21 mouse cellular contexts compared by ENCODE assay signal in genomic region chr1:80015474-80015873, GRCm38 (mm10).
DNase-seq lines count a peak whose midpoint lies in the region; ATAC-seq and TF ChIP-seq lines count a peak whose summit lies in the region.
"Had no signal": no experiment of that assay in that cellular context is flagged by ENCODE, and none has a peak within 500 bp of the region (broad histone marks: within the 10 kb centered on the region; RNA-seq: fewer than 3 reads in every experiment).

No protein-coding gene starts in this region.

- ATAC-seq in activated CD4-positive, CD25-positive, alpha-beta regulatory T cell, adult 4 months = peak; percentile 52
- peak; percentile 67; the same call in 1 of the 2 replicates for ATAC-seq in embryonic facial prominence, embryonic 15.5 days (ENCODE audit: insufficient number of reproducible peaks, low FRiP score, low TSS enrichment, low read depth)
- ATAC-seq in megakaryocyte progenitor cell, adult 5-6 weeks (replicated peaks; ENCODE audit: poor library complexity) = peak; percentile 94
- ATAC-seq in forebrain, postnatal 0 days = no peak
- no peak for ATAC-seq in intestine, embryonic 15.5 days
- ATAC-seq: forebrain, embryonic 16.5 days; midbrain, embryonic 15.5 days had no signal

- no peak overlapping the region for H3K4me3 ChIP-seq in heart, embryonic 10.5 days
- H3K4me3 ChIP-seq in embryonic facial prominence, embryonic 15.5 days (replicated peaks) = no peak overlapping the region
- no peak overlapping the region for H3K4me3 ChIP-seq in forebrain, postnatal 0 days (ENCODE audit: low read depth, low read length)
- H3K4me3 ChIP-seq in intestine, embryonic 15.5 days (replicated peaks) = no peak overlapping the region
- H3K4me3 ChIP-seq: heart, embryonic 13.5 days; hindbrain, embryonic 15.5 days; limb, embryonic 13.5 days; lung, embryonic 15.5 days; midbrain, embryonic 15.5 days had no signal

- no peak overlapping the region for H3K27ac ChIP-seq in heart, embryonic 10.5 days
- peak overlapping the region; percentile 55; the same call in 1 of the 2 replicates for H3K27ac ChIP-seq in embryonic facial prominence, embryonic 15.5 days (replicated peaks)
- no peak overlapping the region for H3K27ac ChIP-seq in forebrain, postnatal 0 days (ENCODE audit: low read depth, low read length)
- H3K27ac ChIP-seq in intestine, embryonic 15.5 days = no peak overlapping the region
- H3K27ac ChIP-seq: heart, embryonic 13.5 days; hindbrain, embryonic 15.5 days; limb, embryonic 13.5 days; liver, embryonic 14.5 days; lung, embryonic 15.5 days; macrophage; midbrain, embryonic 15.5 days had no signal

- H3K4me1 ChIP-seq in heart, embryonic 10.5 days = no peaks in the 10 kb centered on the region
- H3K4me1 ChIP-seq in embryonic facial prominence, embryonic 15.5 days = peaks cover 20% of the 10 kb centered on the region
- H3K4me1 ChIP-seq in forebrain, postnatal 0 days (ENCODE audit: insufficient read depth) = no peaks in the 10 kb centered on the region
- no peaks in the 10 kb centered on the region for H3K4me1 ChIP-seq in intestine, embryonic 15.5 days (replicated peaks)
- H3K4me1 ChIP-seq: heart, embryonic 13.5 days; hindbrain, embryonic 15.5 days; limb, embryonic 13.5 days had no signal

- 80% methylated on average over 5 of the region's 5 CpGs for WGBS in heart, embryonic 10.5 days
- WGBS in embryonic facial prominence, embryonic 15.5 days = 51% methylated on average over 5 of the region's 5 CpGs
- WGBS in forebrain, postnatal 0 days = 87% methylated on average over 5 of the region's 5 CpGs
- 89% methylated on average over 5 of the region's 5 CpGs for WGBS in intestine, embryonic 15.5 days

- H3K9me3 ChIP-seq in heart, embryonic 10.5 days = no peaks in the 10 kb centered on the region
- H3K9me3 ChIP-seq in embryonic facial prominence, embryonic 15.5 days (replicated peaks) = no peaks in the 10 kb centered on the region
- no peaks in the 10 kb centered on the region for H3K9me3 ChIP-seq in forebrain, postnatal 0 days (ENCODE audit: low read length)
- H3K9me3 ChIP-seq in intestine, embryonic 15.5 days = no peaks in the 10 kb centered on the region
- H3K9me3 ChIP-seq: heart, embryonic 13.5 days; hindbrain, embryonic 15.5 days; limb, embryonic 13.5 days; lung, embryonic 15.5 days; midbrain, embryonic 15.5 days had no signal

- H3K27me3 ChIP-seq in heart, embryonic 10.5 days (ENCODE audit: insufficient read depth, poor library complexity, severe bottlenecking) = no peaks in the 10 kb centered on the region
- no peaks in the 10 kb centered on the region for H3K27me3 ChIP-seq in embryonic facial prominence, embryonic 15.5 days
- H3K27me3 ChIP-seq in forebrain, postnatal 0 days (ENCODE audit: insufficient read depth, low read length) = no peaks in the 10 kb centered on the region
- no peaks in the 10 kb centered on the region for H3K27me3 ChIP-seq in intestine, embryonic 15.5 days (replicated peaks)
- H3K27me3 ChIP-seq: heart, embryonic 13.5 days; hindbrain, embryonic 15.5 days; limb, embryonic 13.5 days; lung, embryonic 15.5 days; midbrain, embryonic 15.5 days had no signal

- intact Hi-C loops in gastrocnemius, postnatal 36 days (cut with DNase I) = no loop called here

- H3K9ac ChIP-seq in embryonic facial prominence, embryonic 15.5 days = no peak overlapping the region
- no peak overlapping the region for H3K9ac ChIP-seq in forebrain, postnatal 0 days
- no peak overlapping the region for H3K9ac ChIP-seq in intestine, embryonic 15.5 days
- H3K9ac ChIP-seq: heart, embryonic 13.5 days; hindbrain, embryonic 15.5 days; limb, embryonic 13.5 days; liver, embryonic 14.5 days; lung, embryonic 15.5 days; midbrain, embryonic 15.5 days had no signal

- no peak for TF ChIP-seq CTCF in forebrain, postnatal 0 days (IDR thresholded peaks at IDR 0.05; ENCODE audit: low read depth)

- no peaks in the 10 kb centered on the region for H3K36me3 ChIP-seq in heart, embryonic 10.5 days
- H3K36me3 ChIP-seq in embryonic facial prominence, embryonic 15.5 days = no peaks in the 10 kb centered on the region
- no peaks in the 10 kb centered on the region for H3K36me3 ChIP-seq in forebrain, postnatal 0 days (ENCODE audit: insufficient read depth)
- no peaks in the 10 kb centered on the region for H3K36me3 ChIP-seq in intestine, embryonic 15.5 days
- H3K36me3 ChIP-seq: heart, embryonic 13.5 days; hindbrain, embryonic 15.5 days; limb, embryonic 13.5 days; lung, embryonic 15.5 days; midbrain, embryonic 15.5 days had no signal

- DNase-seq in heart, adult 11 months = peak; percentile 68
- DNase-seq in heart, embryonic 10.5 days (ENCODE audit: low spot score) = no peak
- DNase-seq in forebrain, postnatal 0 days = no peak
- DNase-seq in gastrocnemius, postnatal 36 days = no peak
- DNase-seq: adrenal gland, adult 8-10 months; cerebellum, adult 11-12 months; cerebellum, postnatal 14 days; kidney, adult 11 months; right cerebral cortex, postnatal 4 days had no signal

- no peak overlapping the region for H3K4me2 ChIP-seq in embryonic facial prominence, embryonic 15.5 days (replicated peaks)
- H3K4me2 ChIP-seq in forebrain, postnatal 0 days (ENCODE audit: low read depth) = no peak overlapping the region
- no peak overlapping the region for H3K4me2 ChIP-seq in intestine, embryonic 15.5 days (replicated peaks)
- H3K4me2 ChIP-seq: heart, embryonic 13.5 days; hindbrain, embryonic 15.5 days; limb, embryonic 13.5 days; lung, embryonic 15.5 days; midbrain, embryonic 15.5 days had no signal

Comparison
In these comparisons a context has a peak if more than half of its experiments do, and no peak if none do; other contexts are left out.
1. ATAC-seq: peak in activated CD4-positive, CD25-positive, alpha-beta regulatory T cell, adult 4 months (single experiment), embryonic facial prominence, embryonic 15.5 days (single experiment) and megakaryocyte progenitor cell, adult 5-6 weeks (single experiment); none in forebrain, postnatal 0 days (single experiment) and intestine, embryonic 15.5 days (single experiment).